Mouse (Mus musculus) intestine, embryonic 14.5 days (tissue): ENCODE measurements around the gene Defa34. TPM values are rescaled to one million over a fixed set of nuclear protein-coding genes. Genes with fewer than 3 reads are reported as not detected.
"Not testable (repeated sequence)": the region's sequence is repeated elsewhere in the genome, so short reads cannot be mapped to it uniquely, and the experiment has no call there.

ENCODE experiments used
- ATAC-seq: fragments of 200-750 bp; cut with Nextera tagmentation; replicated peaks from 2 replicates; pipeline ENCODE4 v1.8.0; 2017; ENCODE audit warnings: low read depth, moderate number of reproducible peaks, moderate TSS enrichment, moderate library complexity; ENCODE audit not compliant: low FRiP score, low TSS enrichment
- DNase-seq: peaks from one replicate; pipeline ENCODE4 v3.0.0-alpha.2; 2018; ENCODE audit warnings: low spot score
- H3K27ac ChIP-seq: fragments of 300-500 bp; sonication (generic); 2 replicates; pipeline ENCODE4 v1.5.1; 2014; ENCODE audit warnings: low read depth, mild to moderate bottlenecking, control low read depth
- H3K27me3 ChIP-seq: fragments of 300-500 bp; sonication (generic); replicated peaks from 2 replicates; pipeline ENCODE4 v1.6.1; 2014; ENCODE audit warnings: low read length, control low read depth; ENCODE audit not compliant: control insufficient read depth, insufficient read depth
- H3K36me3 ChIP-seq: fragments of 300-500 bp; sonication (generic); 2 replicates; pipeline ENCODE4 v1.6.1; 2014; ENCODE audit warnings: low read length, control low read depth; ENCODE audit not compliant: control insufficient read depth, insufficient read depth
- H3K4me1 ChIP-seq: fragments of 300-500 bp; sonication (generic); replicated peaks from 2 replicates; pipeline ENCODE4 v1.6.1; 2014; ENCODE audit warnings: low read length, control low read depth, mixed read lengths; ENCODE audit not compliant: control insufficient read depth, insufficient read depth
- H3K4me2 ChIP-seq: fragments of 300-500 bp; sonication (generic); 2 replicates; pipeline ENCODE4 v1.6.1; 2014; ENCODE audit warnings: low read length
- H3K4me3 ChIP-seq: fragments of 300-500 bp; sonication (generic); 2 replicates; pipeline ENCODE4 v1.5.1; 2014; ENCODE audit warnings: low read depth, low read length, control low read depth, mixed read lengths
- H3K9ac ChIP-seq: fragments of 300-500 bp; sonication (generic); 2 replicates; pipeline ENCODE4 v1.6.1; 2014; ENCODE audit warnings: mild to moderate bottlenecking, low read length
- H3K9me3 ChIP-seq: fragments of 300-500 bp; sonication (generic); 2 replicates; pipeline ENCODE4 v1.6.1; 2016; ENCODE audit warnings: low read length, control low read depth; ENCODE audit not compliant: control insufficient read depth
- WGBS: fragments of 180-500 bp; shearing (Covaris S2); extraction: QIAGEN DNeasy Blood & Tissue Kit; methylation state at CpG from one replicate; pipeline ENCODE4 v1.1.7; 2014; 5-methylcytosine and 5-hydroxymethylcytosine counted together
- polyA plus RNA-seq: library from polyadenylated mRNA; unstranded; fragments of >200 nt; fragmentation: Nextera tagmentation; extraction: Ambion mirVana; gene quantifications from 2 replicates; pipeline ENCODE4 v1.2.1, GENCODE M21; 2014

The Defa34 gene
- not detected in 2 replicates for polyA plus RNA-seq

GRCm38 (mm10) chr8:21665497-21665896, at the start of gene Defa34:
TSS of gene Defa34 (plus strand) at chr8:21665797.
- H3K4me2 ChIP-seq, H3K36me3 ChIP-seq, H3K9ac ChIP-seq, H3K4me3 ChIP-seq, H3K4me1 ChIP-seq, H3K9me3 ChIP-seq, DNase-seq, H3K27ac ChIP-seq, ATAC-seq, H3K27me3 ChIP-seq: not testable (repeated sequence)
- 100% methylated on average over 1 of the region's 1 CpGs for whole genome bisulfite sequencing

- H3K4me3 ChIP-seq, ATAC-seq, H3K36me3 ChIP-seq, H3K9ac ChIP-seq, H3K4me2 ChIP-seq, H3K27ac ChIP-seq, H3K4me1 ChIP-seq, H3K9me3 ChIP-seq, DNase-seq, H3K27me3 ChIP-seq: not testable (repeated sequence)
- no CpG with 5 or more reads among the region's 1 CpGs for WGBS
These were observed 47.7 kb upstream of the Defa34 start, which contains the start of gene Defa26 for GRCm38 (mm10) chr8:21617883-21618282. TSS of gene Defa26 (plus strand) at chr8:21618183.

- H3K9me3 ChIP-seq, H3K27me3 ChIP-seq, H3K4me2 ChIP-seq, H3K4me3 ChIP-seq, H3K4me1 ChIP-seq, H3K36me3 ChIP-seq, DNase-seq, H3K9ac ChIP-seq, H3K27ac ChIP-seq, ATAC-seq: not testable (repeated sequence)
- WGBS, result no CpG with 5 or more reads among the region's 2 CpGs
These were observed 10.1 kb upstream of the Defa34 start, which contains the start of gene Defa17 for GRCm38 (mm10) chr8:21655480-21655879. TSS of gene Defa17 (plus strand) at chr8:21655780.

GRCm38 (mm10) chr8:21703545-21703944, 37.9 kb downstream of the Defa34 start, which contains the start of gene AY761184:
TSS of gene AY761184 (minus strand) at chr8:21703645.
- ATAC-seq, DNase-seq, H3K27me3 ChIP-seq, H3K9ac ChIP-seq, H3K4me2 ChIP-seq, H3K36me3 ChIP-seq, H3K9me3 ChIP-seq, H3K4me3 ChIP-seq, H3K4me1 ChIP-seq, H3K27ac ChIP-seq: not testable (repeated sequence)
- 64% methylated on average over 2 of the region's 2 CpGs for WGBS

Other genes starting within 250 kb of the Defa34 start
- not detected in 2 replicates for gene Defa36, start 238.4 kb upstream of the Defa34 start, polyA plus RNA-seq
- 1.5 TPM in 1 of 2 replicates, not detected in the other for gene Gm7849, start 209.2 kb upstream of the Defa34 start, polyA plus RNA-seq
- not detected in 2 replicates for gene Defa20, start 156.5 kb upstream of the Defa34 start, polyA plus RNA-seq
- not detected in 2 replicates for gene Defa32, start 136.8 kb upstream of the Defa34 start, polyA plus RNA-seq
- gene Defa37, start 100.4 kb upstream of the Defa34 start, polyA plus RNA-seq, result not detected in 2 replicates
- gene Defa28, start 82.8 kb upstream of the Defa34 start, polyA plus RNA-seq, result not detected in 2 replicates
- gene Gm7861, start 71.3 kb upstream of the Defa34 start, polyA plus RNA-seq, result 4.5 TPM in 1 of 2 replicates, not detected in the other
- not detected in 2 replicates for gene Defa26, start 47.6 kb upstream of the Defa34 start, polyA plus RNA-seq
- 6.9 and 13.5 TPM in 2 replicates for gene Defa17, start 10.0 kb upstream of the Defa34 start, polyA plus RNA-seq
- not detected in 2 replicates for gene AY761184, start 37.8 kb downstream of the Defa34 start, polyA plus RNA-seq
- 17.4 and 19.0 TPM in 2 replicates for gene Defa24, start 68.7 kb downstream of the Defa34 start, polyA plus RNA-seq
- not detected in 2 replicates for gene Defb50, start 157.7 kb downstream of the Defa34 start, polyA plus RNA-seq
- gene Defb2, start 174.1 kb downstream of the Defa34 start, polyA plus RNA-seq, result not detected in 2 replicates
- gene Defb10, start 193.1 kb downstream of the Defa34 start, polyA plus RNA-seq, result not detected in 2 replicates
- gene Defb9, start 219.6 kb downstream of the Defa34 start, polyA plus RNA-seq, result not detected in 2 replicates
- not detected in 2 replicates for gene Defb11, start 240.6 kb downstream of the Defa34 start, polyA plus RNA-seq